Mouse (Mus musculus) kidney, adult 2 months (tissue): Measurements from ENCODE around the gene Fam92b.

ENCODE experiments used
- CTCF ChIP-seq: fragments of 200-500 bp; conservative IDR thresholded peaks from 2 replicates; pipeline ENCODE4 v1.5.1; 2011; ENCODE audit warnings: low read depth, mild to moderate bottlenecking, control low read depth, low read length, moderate library complexity, mixed read lengths; ENCODE audit not compliant: insufficient read depth, insufficient read length
- POLR2A ChIP-seq: fragments of 200-500 bp; IDR thresholded peaks from one replicate; pipeline ENCODE4 v1.6.1; 2011; ENCODE audit warnings: low read depth, low read length, control low read depth

GRCm38 (mm10) chr8:120215416-120216141 is 38.3 kb upstream of the Fam92b start:
- no peak for TF ChIP-seq CTCF
- TF ChIP-seq POLR2A: no peak
